Mouse (Mus musculus) kidney, embryonic 15.5 days (tissue): ENCODE measurements at regions not wholly inside any gene's neighbourhood (a gene's known extent, or its start where the extent isn't known, plus 50 kb on each side); places are given as distances from the start of the nearest gene placed in this dataset.

Experiments used
- ATAC-seq: fragments of 200-750 bp; cut with Nextera tagmentation; replicated peaks from 2 replicates; pipeline ENCODE4 v1.8.0; 2017; ENCODE audit warnings: moderate TSS enrichment; ENCODE audit not compliant: low FRiP score
- H3K27ac ChIP-seq: fragments of 300-500 bp; sonication (generic); 2 replicates; pipeline ENCODE4 v1.5.1; 2015; ENCODE audit warnings: mild to moderate bottlenecking, inconsistent platforms
- H3K27me3 ChIP-seq: fragments of 300-500 bp; sonication (generic); 2 replicates; pipeline ENCODE4 v1.6.1; 2015; ENCODE audit warnings: inconsistent platforms
- H3K36me3 ChIP-seq: fragments of 300-500 bp; sonication (generic); 2 replicates; pipeline ENCODE4 v1.6.1; 2015; ENCODE audit warnings: inconsistent platforms
- H3K4me1 ChIP-seq: fragments of 300-500 bp; sonication (generic); 2 replicates; pipeline ENCODE4 v1.6.1; 2015; ENCODE audit warnings: inconsistent platforms
- H3K4me2 ChIP-seq: fragments of 300-500 bp; sonication (generic); 2 replicates; pipeline ENCODE4 v1.6.1; 2015; ENCODE audit warnings: moderate library complexity, mild to moderate bottlenecking, inconsistent platforms
- H3K4me3 ChIP-seq: fragments of 300-500 bp; sonication (generic); replicated peaks from 2 replicates; pipeline ENCODE4 v1.5.1; 2015; ENCODE audit warnings: mild to moderate bottlenecking, inconsistent platforms
- H3K9ac ChIP-seq: fragments of 300-500 bp; sonication (generic); 2 replicates; pipeline ENCODE4 v1.6.1; 2015; ENCODE audit warnings: mild to moderate bottlenecking, inconsistent platforms
- H3K9me3 ChIP-seq: fragments of 300-500 bp; sonication (generic); replicated peaks from 2 replicates; pipeline ENCODE4 v1.6.1; 2016; ENCODE audit warnings: inconsistent platforms
- WGBS: fragments of 180-500 bp; shearing (Covaris S2); methylation state at CpG from one replicate; pipeline ENCODE4 v1.1.7; 2015; ENCODE audit warnings: mixed read lengths; 5-methylcytosine and 5-hydroxymethylcytosine counted together

- H3K9ac ChIP-seq: no peak overlapping the region
- no peaks in the 10 kb centered on the region for H3K9me3 ChIP-seq
- H3K4me2 ChIP-seq: no peak overlapping the region
- no peaks in the 10 kb centered on the region for H3K36me3 ChIP-seq
- H3K4me1 ChIP-seq: no peaks in the 10 kb centered on the region
- no peak overlapping the region for H3K27ac ChIP-seq
- 27% methylated on average over 8 of the region's 8 CpGs for WGBS
- H3K27me3 ChIP-seq: no peaks in the 10 kb centered on the region
- no peak overlapping the region for H3K4me3 ChIP-seq
- ATAC-seq: no peak
Observed at GRCm38 (mm10) chr11:8249468-8249867, 414.9 kb downstream of the Tns3 start.

DNA sequence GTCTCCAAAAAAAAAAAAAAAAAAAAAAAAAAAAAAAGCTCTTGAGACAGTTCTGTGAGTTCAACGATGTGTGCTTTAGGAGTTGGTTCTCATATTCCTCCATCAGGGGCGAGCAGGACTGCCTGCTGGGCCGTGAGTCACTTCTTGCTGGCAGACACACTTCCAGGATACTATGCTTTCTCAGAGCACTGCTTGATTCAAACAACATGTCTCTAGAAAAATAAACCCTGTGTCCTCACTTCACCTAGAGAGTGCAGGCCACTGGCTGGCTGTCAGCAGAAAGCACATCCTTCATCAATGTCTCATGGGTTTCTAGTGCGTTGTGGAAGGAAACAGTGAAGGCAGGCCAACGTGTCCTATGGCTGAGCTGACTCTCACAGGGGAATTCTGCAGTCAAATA lies 416.8 kb downstream of the Tns3 start:
- no peak overlapping the region for H3K4me3 ChIP-seq
- no peak for ATAC-seq
- WGBS: 38% methylated on average over 5 of the region's 5 CpGs

GRCm38 (mm10) chr11:8247024-8247423 lies 417.3 kb downstream of the Tns3 start:
- Histone ChIP-seq H3K27me3 (no peaks in the 10 kb centered on the region), H3K9ac (no peak overlapping the region), H3K27ac (no peak overlapping the region), H3K9me3 (no peaks in the 10 kb centered on the region), H3K4me3 (no peak overlapping the region), H3K36me3 (no peaks in the 10 kb centered on the region), H3K4me1 (no peaks in the 10 kb centered on the region), H3K4me2 (no peak overlapping the region)
- ATAC-seq: no peak
- 83% methylated on average over 2 of the region's 2 CpGs for WGBS

More for the DNA sequence above, 416.8 kb downstream of the Tns3 start:
- Histone ChIP-seq H3K9me3 (no peaks in the 10 kb centered on the region), H3K27me3 (no peaks in the 10 kb centered on the region), H3K36me3 (no peaks in the 10 kb centered on the region), H3K4me1 (no peaks in the 10 kb centered on the region), H3K4me2 (no peak overlapping the region), H3K27ac (no peak overlapping the region), H3K9ac (no peak overlapping the region)

DNA sequence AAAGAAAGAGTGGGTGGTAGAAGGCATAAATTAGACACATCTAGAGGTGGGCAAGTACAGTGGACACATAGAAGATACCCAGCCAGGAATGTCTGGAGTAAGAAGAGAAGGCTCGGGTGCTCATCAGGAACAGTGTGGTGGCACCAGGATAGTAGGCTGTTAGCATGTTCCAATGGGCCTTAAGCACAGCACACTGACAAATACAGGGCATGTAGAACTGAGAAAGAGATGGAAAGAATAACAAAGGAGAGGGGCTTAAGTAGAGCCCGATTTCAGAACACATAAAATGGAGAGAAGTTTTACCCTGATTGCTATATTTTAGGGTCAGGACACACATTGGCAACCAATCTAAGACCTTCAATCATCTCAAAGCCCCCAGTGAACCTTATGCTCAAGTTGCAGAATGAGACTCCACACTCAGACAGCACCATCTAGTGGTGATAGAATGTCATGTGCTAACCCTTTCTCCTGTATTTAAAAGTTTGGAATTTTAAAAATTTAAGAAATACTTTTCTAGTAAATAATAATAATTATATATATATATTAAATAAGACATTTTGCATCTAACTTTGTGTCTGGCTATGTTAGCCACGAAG lies 418.8 kb downstream of the Tns3 start:
- Histone ChIP-seq H3K9ac (no peak overlapping the region), H3K9me3 (no peaks in the 10 kb centered on the region; the same call in 1 of the 2 replicates), H3K4me2 (no peak overlapping the region), H3K4me1 (no peaks in the 10 kb centered on the region), H3K4me3 (no peak overlapping the region), H3K27me3 (no peaks in the 10 kb centered on the region), H3K27ac (no peak overlapping the region), H3K36me3 (no peaks in the 10 kb centered on the region)
- no peak for ATAC-seq
- WGBS: 36% methylated on average over 3 of the region's 3 CpGs

GRCm38 (mm10) chr11:8238498-8238897 lies 425.8 kb downstream of the Tns3 start:
- H3K27ac ChIP-seq: no peak overlapping the region
- no peaks in the 10 kb centered on the region for H3K4me1 ChIP-seq
- H3K27me3 ChIP-seq: no peaks in the 10 kb centered on the region
- WGBS: 72% methylated on average over 1 of the region's 1 CpGs
- H3K36me3 ChIP-seq: no peaks in the 10 kb centered on the region
- no peaks in the 10 kb centered on the region; the same call in 1 of the 2 replicates for H3K9me3 ChIP-seq
- no peak overlapping the region for H3K9ac ChIP-seq
- ATAC-seq: no peak
- no peak overlapping the region for H3K4me2 ChIP-seq
- H3K4me3 ChIP-seq: no peak overlapping the region

- 19% methylated on average over 4 of the region's 4 CpGs for WGBS
- ATAC-seq: no peak
Observed at GRCm38 (mm10) chr11:8237556-8237955, 426.8 kb downstream of the Tns3 start.

GRCm38 (mm10) chr11:8236056-8236455 lies 428.3 kb downstream of the Tns3 start:
- H3K4me2 ChIP-seq: no peak overlapping the region
- H3K4me1 ChIP-seq: no peaks in the 10 kb centered on the region
- WGBS: 66% methylated on average over 2 of the region's 2 CpGs
- H3K4me3 ChIP-seq: no peak overlapping the region
- no peak overlapping the region for H3K27ac ChIP-seq
- no peak for ATAC-seq
- no peaks in the 10 kb centered on the region for H3K27me3 ChIP-seq
- H3K36me3 ChIP-seq: no peaks in the 10 kb centered on the region
- H3K9me3 ChIP-seq: no peaks in the 10 kb centered on the region; the same call in 1 of the 2 replicates
- H3K9ac ChIP-seq: no peak overlapping the region

More at GRCm38 (mm10) chr11:8237556-8237955, 426.8 kb downstream of the Tns3 start:
- Histone ChIP-seq H3K4me2 (no peak overlapping the region), H3K9ac (no peak overlapping the region), H3K9me3 (no peaks in the 10 kb centered on the region; the same call in 1 of the 2 replicates), H3K36me3 (no peaks in the 10 kb centered on the region), H3K27ac (no peak overlapping the region), H3K4me3 (no peak overlapping the region), H3K4me1 (no peaks in the 10 kb centered on the region), H3K27me3 (no peaks in the 10 kb centered on the region)

DNA sequence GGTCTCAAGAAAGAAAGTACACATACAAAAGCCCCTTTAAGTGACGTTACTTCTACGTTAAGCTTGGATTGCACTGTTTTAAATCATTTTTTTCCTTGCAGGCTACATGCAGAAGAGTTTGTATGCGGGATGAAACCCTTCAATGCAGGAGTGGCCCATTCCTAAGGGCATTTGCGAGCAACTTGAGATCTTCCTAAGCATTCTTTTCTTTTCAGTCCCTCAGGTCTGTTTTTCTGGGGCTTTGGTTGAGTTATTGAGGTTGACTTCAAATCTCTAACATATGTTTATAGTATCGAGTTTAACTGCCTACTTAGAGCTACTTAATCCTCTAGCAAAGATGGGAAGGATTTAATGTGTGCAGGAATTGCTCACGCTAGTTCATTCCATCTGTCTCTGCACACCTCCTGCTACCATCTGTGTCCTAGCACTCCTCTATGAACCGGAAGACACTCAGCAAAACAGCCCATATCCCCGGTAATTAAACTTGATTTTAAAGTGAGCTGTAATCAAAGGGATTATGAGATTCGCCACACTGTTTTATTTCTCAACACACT lies 431.6 kb downstream of the Tns3 start:
- WGBS: 53% methylated on average over 9 of the region's 9 CpGs
- ATAC-seq: no peak
- no peak overlapping the region for H3K27ac ChIP-seq
- no peaks in the 10 kb centered on the region for H3K36me3 ChIP-seq
- no peak overlapping the region for H3K4me2 ChIP-seq
- H3K27me3 ChIP-seq: no peaks in the 10 kb centered on the region
- H3K9ac ChIP-seq: no peak overlapping the region
- no peak overlapping the region for H3K4me3 ChIP-seq
- H3K4me1 ChIP-seq: no peaks in the 10 kb centered on the region
- no peaks in the 10 kb centered on the region for H3K9me3 ChIP-seq

DNA sequence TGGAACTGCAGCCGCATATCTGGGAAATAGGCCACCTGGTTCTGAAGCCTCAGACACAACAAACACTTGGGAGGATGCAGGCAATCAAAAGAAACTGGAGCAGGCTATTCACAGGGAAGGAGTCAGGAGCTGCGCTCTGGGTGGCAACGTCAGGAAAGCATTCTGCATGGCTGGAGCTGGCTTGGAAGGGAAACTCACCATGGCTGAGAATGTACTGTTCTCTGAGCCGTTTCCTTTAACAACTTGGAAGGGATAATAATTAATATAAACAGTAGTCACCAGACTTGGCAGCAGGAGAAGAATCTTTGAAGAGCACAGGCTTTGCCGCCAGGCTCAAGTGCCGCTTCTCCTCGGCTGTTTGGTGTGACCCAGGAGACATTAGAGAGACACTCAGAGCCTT lies 434.5 kb downstream of the Tns3 start:
- ATAC-seq: no peak

DNA sequence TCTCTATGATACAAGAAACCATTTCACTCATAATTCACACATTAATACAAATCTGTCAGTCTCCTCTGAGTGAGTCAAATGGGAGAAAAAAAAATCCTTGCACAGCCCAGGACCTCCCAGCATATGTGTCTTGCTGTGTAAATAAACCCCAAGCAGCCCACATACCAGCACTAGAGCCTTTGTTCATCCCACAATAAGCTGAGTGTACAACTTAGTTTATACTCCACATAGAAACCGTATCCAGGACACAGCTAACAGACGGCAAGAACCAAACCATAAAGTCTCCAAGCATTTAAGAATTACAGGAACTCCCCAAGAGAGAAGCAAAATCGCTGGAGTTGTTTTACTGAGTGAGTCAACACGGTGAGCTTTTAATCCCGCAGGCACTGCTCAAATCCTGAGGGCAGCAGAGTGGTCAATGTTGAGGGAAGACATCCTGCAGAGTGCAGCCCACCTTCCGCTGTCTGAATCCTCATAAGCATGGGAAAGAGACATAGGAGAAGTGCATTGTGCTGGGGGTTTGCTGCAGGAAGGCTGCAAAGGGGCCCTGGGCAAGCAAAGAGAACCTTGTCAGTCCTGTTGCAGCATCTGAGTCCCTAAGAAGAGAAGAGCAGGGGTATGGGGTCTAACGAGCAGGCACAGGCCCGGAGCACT lies 436.4 kb downstream of the Tns3 start:
- Histone ChIP-seq H3K4me3 (no peak overlapping the region), H3K27me3 (no peaks in the 10 kb centered on the region), H3K9me3 (no peaks in the 10 kb centered on the region), H3K4me1 (no peaks in the 10 kb centered on the region), H3K27ac (no peak overlapping the region), H3K36me3 (no peaks in the 10 kb centered on the region), H3K4me2 (no peak overlapping the region), H3K9ac (no peak overlapping the region)
- 59% methylated on average over 8 of the region's 8 CpGs for WGBS
- no peak for ATAC-seq

More for the DNA sequence above, 434.5 kb downstream of the Tns3 start:
- 49% methylated on average over 7 of the region's 7 CpGs for WGBS
- Histone ChIP-seq H3K4me2 (no peak overlapping the region), H3K4me3 (no peak overlapping the region), H3K9ac (no peak overlapping the region), H3K36me3 (no peaks in the 10 kb centered on the region), H3K27me3 (no peaks in the 10 kb centered on the region), H3K9me3 (no peaks in the 10 kb centered on the region), H3K4me1 (no peaks in the 10 kb centered on the region), H3K27ac (no peak overlapping the region)

DNA sequence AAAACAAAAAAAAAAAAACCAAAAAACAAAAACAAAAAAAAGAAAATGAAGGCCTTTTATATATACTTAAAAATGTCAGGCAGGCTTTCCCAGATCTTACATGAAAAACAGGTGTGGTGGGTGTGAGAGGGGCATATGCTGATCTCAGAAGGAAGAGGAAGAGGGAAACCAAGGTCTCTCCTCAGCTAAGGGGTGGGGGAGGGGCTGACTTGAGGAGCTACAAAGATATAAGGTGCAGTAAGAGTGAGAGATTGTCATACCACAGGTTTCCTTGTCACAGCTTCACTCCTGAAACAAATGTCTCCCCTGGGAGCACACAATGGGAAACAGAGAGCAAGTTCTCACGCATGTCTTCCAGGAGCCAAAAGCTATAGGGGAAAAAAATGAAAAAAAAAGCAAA lies 440.0 kb downstream of the Tns3 start:
- no peak overlapping the region for H3K27ac ChIP-seq
- no peak for ATAC-seq
- H3K4me1 ChIP-seq: no peaks in the 10 kb centered on the region
- 72% methylated on average over 1 of the region's 1 CpGs for WGBS
- no peaks in the 10 kb centered on the region for H3K9me3 ChIP-seq
- H3K4me3 ChIP-seq: no peak overlapping the region
- H3K9ac ChIP-seq: no peak overlapping the region
- H3K36me3 ChIP-seq: no peaks in the 10 kb centered on the region
- H3K4me2 ChIP-seq: no peak overlapping the region
- H3K27me3 ChIP-seq: no peaks in the 10 kb centered on the region

DNA sequence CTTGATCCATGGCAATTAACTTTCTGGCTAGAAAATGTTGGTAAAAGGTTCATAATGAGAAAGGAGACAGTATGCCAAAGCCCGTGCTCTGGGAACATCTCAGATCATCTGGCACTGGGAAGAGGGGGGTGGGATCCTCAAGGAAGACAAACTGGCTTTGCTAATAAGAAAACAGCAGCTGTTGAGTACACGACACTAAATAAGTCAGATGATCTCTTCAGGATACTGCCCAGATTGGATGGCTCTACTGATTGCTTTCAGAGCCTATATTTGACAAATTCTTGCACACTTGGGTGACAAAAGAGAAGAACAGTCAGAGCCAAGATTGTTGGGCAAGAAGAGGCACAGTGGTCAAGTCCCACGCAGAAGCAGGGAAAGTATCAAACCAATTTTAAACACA lies 443.7 kb downstream of the Tns3 start:
- WGBS: 57% methylated on average over 3 of the region's 3 CpGs
- Histone ChIP-seq H3K9me3 (no peaks in the 10 kb centered on the region), H3K4me2 (no peak overlapping the region), H3K36me3 (no peaks in the 10 kb centered on the region), H3K4me3 (no peak overlapping the region), H3K9ac (no peak overlapping the region), H3K4me1 (no peaks in the 10 kb centered on the region), H3K27me3 (no peaks in the 10 kb centered on the region), H3K27ac (no peak overlapping the region)
- ATAC-seq: no peak
